Mouse (Mus musculus): Measurements from ENCODE around the gene Rps6kc1.

- TF ChIP-seq POLR2A (IDR thresholded peaks at IDR 0.05; ENCODE audit: low read depth, low read length) (no peak), CTCF (IDR thresholded peaks at IDR 0.05; ENCODE audit: borderline replicate concordance, insufficient read depth, low read length) (no peak)
Observed at GRCm38 (mm10) chr1:190893559-190894167, 17.9 kb downstream of the Rps6kc1 start.

Data from embryonic fibroblast, embryonic 13.5 days (primary cell).